Mouse (Mus musculus) cerebellum, adult 2 months (tissue): ENCODE data around the gene Emp1.

Experiments
- CTCF ChIP-seq: fragments of 200-500 bp; IDR thresholded peaks from 2 replicates; pipeline ENCODE4 v1.5.1; 2011; ENCODE audit warnings: low read depth, mild to moderate bottlenecking, control low read depth, low read length, moderate library complexity, borderline replicate concordance; ENCODE audit not compliant: insufficient read depth
- POLR2A ChIP-seq: fragments of 200-500 bp; IDR thresholded peaks from 2 replicates; pipeline ENCODE4 v1.6.1; 2011; ENCODE audit warnings: low read length, control low read depth, borderline replicate concordance; ENCODE audit not compliant: insufficient read depth

DNA sequence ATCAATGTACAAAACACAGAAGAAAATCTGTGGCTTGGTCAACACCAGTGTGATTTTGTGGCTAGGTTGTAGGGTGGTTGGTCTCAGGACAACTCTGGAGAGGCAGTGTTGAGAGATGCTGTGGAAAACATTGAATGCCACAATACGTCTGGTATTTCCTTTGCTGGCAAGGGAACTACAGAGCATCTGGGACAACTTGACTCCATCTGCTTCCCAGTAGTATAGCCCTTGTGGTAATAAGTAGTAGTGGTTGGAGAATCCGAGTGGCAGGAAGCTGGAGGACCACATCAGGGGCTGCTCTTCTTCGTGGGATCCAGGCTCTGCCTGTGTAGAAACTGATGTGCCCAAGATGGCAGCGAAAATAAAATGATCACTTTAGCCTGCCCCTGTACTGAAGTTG lies 30.4 kb upstream of the Emp1 start:
- TF ChIP-seq CTCF (no peak), POLR2A (no peak)
